Mouse (Mus musculus) cerebellum, postnatal 14 days (tissue): ENCODE measurements around the gene Gpc1.

Source experiments
- DNase-seq, 2 experiments: peaks; one replicate each; pipeline ENCODE4 v3.0.0; 2021; ENCODE audit warnings: mixed read lengths in 2 of 2

Gene Gpc1

GRCm38 (mm10) chr1:92831188-92832001 lies at the start of gene Gpc1:
Gpc1 (plus strand) TSS chr1:92831645.
- peak; percentile 96 for DNase-seq

DNA sequence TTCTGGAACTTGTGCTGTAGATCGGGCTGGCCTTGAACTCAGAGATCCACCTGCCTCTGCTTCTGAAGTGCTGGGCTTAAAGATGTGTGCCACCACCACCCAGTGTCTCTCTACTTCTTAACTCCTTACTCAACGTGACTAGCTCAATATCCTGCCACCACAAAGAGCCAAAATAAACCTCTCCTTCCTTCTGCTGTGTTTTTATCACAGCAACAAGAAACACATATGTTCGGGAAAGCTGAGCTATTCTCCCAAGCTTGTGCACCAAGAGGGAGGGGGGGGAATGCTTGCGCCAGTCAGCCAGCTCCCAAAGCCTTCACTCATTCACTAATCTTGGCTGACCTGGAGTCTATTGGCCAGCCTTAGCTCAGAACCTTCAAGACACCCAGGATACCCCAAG lies 49.6 kb upstream of the Gpc1 start:
- no peak for DNase-seq

- DNase-seq: no peak
These were observed 48.9 kb upstream of the Gpc1 start for GRCm38 (mm10) chr1:92782587-92782986.

DNA sequence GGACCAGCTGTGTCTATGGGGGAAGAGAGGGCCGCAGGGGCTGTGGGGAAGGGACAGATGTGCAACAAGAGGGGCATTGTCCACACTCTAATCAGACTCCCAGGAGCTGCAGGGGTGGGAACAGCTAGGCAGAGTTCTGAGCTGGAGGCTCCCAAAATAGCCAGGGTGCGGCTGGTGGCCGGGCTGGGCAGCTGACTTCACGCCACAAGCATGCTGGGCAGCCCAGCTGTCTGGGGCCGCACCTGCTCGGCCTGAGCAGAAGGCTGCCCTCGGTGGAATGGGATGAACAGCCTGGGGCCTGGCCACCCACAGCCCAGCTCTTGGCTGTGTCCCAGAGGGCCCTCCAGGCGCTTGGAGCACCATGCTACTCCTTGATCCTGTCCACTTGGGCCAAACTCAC lies 44.2 kb upstream of the Gpc1 start:
- DNase-seq: peak; percentile 35 to 48

DNA sequence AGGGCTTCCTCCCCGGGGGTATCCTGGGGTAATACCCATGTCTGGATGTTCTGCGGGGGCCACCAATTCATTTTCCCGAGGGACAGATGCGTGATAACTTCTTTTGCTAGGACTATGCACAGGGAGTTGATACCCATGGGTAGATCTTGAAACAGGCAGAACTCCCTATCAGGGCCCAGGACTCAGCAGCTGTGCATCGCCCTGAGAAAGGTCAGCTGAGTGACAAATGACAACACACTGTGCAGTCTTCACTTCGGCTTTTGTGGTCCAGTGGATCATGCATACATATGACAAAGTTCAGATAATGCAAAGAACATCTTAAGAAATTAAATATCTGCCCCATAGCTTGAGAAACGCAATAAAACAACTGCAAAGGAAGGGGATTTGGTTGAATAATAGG lies 43.4 kb upstream of the Gpc1 start:
- no peak for DNase-seq

DNA sequence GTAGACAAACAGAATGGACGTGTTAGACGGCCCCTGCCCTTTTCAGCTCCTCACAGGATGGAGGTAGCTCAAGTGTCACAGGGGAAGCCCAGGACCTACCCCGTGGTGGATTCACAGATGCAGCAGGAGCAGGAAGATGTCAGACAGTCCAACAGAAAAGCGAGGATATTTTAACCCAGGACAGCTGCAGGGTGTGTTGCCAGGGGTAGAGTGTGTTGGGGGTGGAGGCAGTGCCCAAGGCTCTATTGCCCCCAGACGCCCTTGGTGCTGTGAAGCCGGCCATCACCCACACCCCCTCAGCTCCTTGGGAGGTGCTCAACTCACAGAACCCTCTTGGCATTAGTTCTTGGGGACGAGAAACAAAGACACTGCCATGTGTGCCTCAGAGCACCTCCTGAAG lies 40.8 kb upstream of the Gpc1 start:
- no peak for DNase-seq

GRCm38 (mm10) chr1:92791070-92791831 lies 40.2 kb upstream of the Gpc1 start:
- no peak for DNase-seq

DNA sequence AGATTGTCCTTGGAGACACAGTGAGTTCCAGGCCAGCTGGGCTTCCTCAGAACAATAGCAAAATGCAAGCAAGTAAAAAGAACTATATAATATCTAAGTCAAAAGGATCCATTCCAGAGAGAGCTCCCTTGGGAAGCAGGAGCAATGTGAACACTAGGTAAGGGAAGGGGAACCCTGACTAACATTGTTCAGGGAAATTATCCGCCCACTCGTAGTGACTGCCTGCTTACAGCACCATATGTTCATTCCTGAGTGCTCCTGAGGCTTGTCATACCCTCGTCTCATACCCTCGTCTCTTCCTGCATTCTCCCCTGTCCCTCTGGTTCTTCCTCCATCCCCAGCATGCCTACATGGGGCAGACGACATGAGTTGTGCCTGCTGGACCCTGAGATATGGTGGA lies 37.7 kb upstream of the Gpc1 start:
- no peak for DNase-seq

DNA sequence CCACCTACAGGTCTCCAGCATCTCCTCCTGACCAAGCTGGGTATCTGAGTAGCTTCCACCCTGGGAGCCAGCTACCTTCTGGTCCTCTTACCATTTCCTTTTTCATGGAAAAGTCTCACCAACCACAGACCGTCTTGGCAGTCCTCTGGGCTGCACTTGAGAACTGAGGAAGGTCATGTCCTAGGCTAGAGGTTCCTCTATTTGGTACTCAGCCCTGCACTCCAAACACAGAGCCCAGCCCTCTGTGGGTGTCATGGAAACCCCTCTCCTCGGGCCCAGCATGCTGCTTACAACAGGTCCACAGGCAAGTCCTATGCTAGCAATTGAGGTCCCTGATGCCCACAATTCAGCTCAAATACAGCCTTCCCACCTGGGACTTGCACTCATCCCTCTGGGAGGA lies 33.0 kb upstream of the Gpc1 start:
- no peak for DNase-seq

GRCm38 (mm10) chr1:92799653-92800052 lies 31.8 kb upstream of the Gpc1 start:
- DNase-seq: no peak

- no peak for DNase-seq
These were observed 29.1 kb upstream of the Gpc1 start for GRCm38 (mm10) chr1:92802362-92802761.

- DNase-seq: no peak
These were observed 28.1 kb upstream of the Gpc1 start for GRCm38 (mm10) chr1:92803376-92803775.

GRCm38 (mm10) chr1:92805181-92805580 lies 26.3 kb upstream of the Gpc1 start:
- DNase-seq: no peak

GRCm38 (mm10) chr1:92805836-92806235 lies 25.6 kb upstream of the Gpc1 start:
- DNase-seq: no peak

DNA sequence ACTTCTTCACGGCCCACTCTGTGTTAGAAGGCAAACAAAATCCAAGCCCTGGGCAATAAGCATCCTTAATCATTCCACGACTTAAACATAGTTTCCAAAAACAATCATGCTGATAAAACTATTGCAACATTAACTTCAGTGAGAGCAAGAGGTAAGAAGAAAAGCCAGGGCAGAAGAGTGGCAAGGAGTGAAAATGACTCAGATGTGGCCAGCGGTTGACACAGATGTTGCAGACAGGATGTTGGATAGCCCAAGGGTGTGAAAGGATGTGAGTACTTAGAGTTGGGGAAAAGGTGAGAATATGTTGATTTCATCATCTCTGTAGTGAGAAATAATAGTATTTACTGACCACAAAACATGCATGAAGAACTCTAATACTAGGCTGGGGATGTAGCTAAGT lies 24.7 kb upstream of the Gpc1 start:
- DNase-seq: no peak

- no peak for DNase-seq
These were observed 21.8 kb upstream of the Gpc1 start for GRCm38 (mm10) chr1:92809621-92810020.

GRCm38 (mm10) chr1:92814319-92814718 lies 17.1 kb upstream of the Gpc1 start:
- no peak for DNase-seq

GRCm38 (mm10) chr1:92815100-92815499 lies 16.3 kb upstream of the Gpc1 start:
- DNase-seq: no peak

DNA sequence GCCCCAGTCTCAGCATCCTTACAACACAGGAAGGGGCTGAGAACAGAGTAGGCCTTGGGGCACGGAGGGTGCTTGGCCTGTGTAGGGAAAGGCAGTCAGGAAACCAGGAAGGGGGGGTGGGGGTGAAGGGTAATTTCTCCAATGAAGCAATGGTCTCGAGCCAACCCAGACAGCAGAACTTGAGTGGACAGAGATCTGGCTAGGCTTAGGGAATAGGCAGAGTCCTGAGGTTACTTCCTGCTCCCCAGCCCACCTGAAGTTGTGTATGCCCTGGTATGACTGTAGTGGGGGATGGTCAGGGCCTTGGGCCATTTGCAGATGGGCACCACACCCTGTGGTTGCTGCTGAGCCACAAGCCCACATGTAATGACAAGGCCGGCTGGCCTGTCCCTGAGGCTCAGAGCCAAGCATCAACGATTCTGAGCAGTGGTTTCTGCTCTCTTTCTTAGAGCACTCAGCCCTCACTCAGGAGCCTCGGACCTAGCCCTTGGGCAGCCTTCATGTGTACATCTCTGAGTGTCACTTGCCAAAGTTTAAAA lies 15.6 kb upstream of the Gpc1 start:
- DNase-seq: no peak

DNA sequence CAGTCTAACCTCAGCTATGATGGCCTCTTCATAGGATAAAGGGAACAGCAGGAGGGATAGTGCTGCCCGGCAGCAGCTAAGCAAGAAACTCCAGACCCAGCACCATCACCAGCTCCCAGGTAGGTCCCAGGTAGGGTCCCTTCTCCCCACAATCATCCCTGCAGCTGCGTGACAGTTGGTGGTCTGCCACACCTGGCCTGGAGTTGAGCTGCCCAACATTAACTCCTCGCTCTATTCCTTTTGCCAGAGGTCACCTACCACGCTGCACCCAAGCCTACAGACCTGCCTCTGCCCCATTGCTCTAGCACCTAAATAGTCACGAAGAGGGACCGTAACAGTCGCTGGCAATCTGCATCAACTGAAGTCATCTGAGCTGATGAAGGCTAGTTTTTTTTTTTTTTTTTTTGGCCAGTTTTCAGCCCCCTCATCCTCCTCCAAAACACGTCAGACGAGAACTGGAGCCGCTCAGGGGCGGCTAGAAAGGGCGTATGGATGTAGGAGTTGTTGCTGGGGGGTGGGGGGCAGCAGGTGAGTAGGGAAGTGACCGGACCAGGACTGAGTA lies 738 bp upstream of the Gpc1 start:
- peak in 1 of 2 experiments; percentile 43 for DNase-seq

- peak; percentile 66 to 75 for DNase-seq
These were observed 866 bp downstream of the Gpc1 start for GRCm38 (mm10) chr1:92832011-92833010.

GRCm38 (mm10) chr1:92833987-92834706 lies 2.7 kb downstream of the Gpc1 start:
- DNase-seq: peak; percentile 95
